Mouse (Mus musculus): Measurements from ENCODE around the gene Pam16.
"Not testable (repeated sequence)": the region's sequence is repeated elsewhere in the genome, so short reads cannot be mapped to it uniquely, and the experiment has no call there.

Gene Pam16

DNA sequence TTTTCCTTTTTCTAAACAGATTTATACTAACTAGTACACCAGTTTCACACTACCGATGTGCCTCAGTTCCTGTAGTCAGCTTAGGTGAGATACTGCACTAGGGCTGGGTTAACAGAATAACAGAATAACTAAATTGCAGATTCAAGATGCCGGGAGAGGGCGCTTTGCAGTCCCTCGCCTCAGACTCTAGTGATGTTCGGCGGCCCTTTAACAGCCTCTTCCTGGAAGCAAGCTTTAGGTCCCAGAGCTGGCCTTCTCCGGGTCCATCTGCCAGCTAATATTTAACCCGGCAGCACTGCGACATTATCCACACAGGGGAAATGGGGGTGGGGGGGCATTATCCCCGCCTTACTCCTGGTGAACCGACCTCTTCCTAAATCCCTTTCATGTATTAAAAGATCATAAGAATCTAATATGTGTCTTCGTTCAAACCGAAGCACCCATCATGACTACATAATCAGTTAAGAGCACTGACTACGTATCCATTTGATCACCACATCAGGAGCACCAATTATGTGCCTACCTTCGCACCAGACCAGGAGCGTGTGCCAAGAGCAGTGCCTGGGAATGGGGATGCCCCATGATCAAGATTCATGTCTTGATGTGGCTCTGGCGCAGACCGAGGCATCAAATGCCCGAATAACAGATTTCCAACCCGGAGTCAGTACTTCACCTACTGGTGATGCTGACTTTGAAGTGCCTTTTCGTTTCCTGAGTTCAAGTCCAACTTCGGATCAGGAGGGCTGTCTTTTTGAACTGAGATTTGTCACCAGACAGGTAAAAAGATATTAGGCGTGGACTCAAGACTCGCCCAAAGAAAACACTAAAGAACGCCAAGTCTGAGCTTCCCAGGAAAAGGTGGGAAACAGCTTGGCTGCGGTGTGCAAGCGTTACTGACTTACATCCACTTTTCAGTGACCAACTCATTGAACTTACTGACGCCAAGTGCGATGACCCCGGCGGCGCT, 31.6 kb downstream of the Pam16 start:
- peak; percentile 29 to 42 for DNase-seq (ENCODE audit: low spot score in 2 of 2)

DNA sequence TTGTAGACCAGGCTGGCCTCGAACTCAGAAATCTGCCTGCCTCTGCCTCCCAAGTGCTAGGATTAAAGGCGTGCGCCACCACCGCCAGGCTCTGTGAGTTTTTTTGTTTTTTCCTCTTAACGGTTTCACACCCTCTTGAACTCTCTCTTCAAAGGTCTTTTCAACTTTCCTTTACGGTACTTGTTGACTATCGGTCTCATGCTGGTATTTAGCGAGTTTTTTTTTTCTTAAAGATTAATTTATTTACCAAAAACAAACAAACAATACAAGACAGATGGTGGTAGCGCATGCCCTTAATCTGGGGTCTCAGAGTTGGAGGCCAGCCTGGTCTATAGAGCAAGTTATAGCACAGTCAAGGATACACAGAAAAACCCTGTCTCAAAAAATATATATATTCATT, 34.6 kb downstream of the Pam16 start:
- no peak for DNase-seq (ENCODE audit: low spot score in 2 of 2)

DNA sequence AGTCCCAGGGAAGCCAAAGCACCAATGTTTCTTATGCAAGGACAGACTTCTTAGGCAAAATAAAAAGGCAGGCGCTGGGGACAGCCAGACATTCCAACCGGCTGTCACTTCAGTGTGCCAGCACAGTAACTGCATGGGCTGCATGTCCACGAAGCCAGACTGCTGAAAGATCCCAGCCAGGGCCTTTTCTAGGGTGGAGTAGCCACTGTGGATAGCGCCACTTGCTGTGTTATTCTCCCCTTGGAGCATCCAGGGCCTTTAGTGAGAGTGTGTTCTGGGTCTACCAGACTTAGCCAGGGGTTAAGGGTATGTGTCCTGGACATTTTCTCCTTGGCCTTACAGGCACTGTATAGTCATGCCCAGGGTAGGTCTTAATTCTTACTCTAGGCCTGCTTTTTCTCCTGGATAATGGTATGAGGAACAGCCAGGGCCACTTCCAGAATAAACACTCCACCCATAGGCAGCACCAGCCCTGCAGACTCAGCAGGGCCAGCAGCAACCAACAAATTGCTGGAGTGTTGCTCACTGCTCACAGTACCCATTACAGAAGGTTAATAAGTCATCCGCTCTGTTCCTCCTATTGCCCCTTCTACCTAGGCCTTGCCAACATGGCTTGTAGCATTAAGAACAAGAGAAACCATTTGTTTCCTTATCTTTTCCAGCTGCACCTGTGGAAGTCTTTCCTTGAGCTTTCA, 37.1 kb downstream of the Pam16 start:
- DNase-seq (ENCODE audit: low spot score in 2 of 2) = no peak

DNA sequence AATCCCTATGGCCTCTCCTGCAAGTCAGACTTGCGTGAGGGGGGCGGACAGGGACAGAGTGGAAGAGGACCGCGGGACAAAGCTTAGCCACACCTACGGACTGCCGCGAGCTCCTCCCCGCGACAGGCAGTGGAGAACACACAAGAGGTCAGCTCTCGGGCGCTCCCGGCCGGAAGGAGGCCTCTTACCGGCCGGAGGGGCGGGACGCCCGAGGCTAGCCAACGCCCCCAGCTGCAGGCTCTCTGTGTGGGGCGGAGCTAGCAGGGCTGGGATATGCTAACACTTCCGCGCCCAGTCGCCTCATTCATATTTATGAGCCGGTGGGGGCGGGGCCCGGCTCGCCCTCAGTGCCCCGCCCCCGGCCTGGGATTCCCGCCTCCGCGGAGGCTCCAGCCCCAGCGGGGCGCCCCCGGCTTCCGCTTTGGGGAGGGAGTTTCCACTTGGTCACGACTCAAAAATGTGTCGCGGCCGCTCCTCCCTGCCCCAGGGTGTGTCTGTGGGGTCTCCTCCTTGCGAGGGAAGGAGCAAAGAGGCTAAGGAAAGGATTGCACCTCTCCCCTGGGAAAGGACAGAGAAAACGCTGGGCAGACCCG, 38.2 kb downstream of the Pam16 start:
- peak; percentile 96 for DNase-seq (ENCODE audit: low spot score in 2 of 2)

DNA sequence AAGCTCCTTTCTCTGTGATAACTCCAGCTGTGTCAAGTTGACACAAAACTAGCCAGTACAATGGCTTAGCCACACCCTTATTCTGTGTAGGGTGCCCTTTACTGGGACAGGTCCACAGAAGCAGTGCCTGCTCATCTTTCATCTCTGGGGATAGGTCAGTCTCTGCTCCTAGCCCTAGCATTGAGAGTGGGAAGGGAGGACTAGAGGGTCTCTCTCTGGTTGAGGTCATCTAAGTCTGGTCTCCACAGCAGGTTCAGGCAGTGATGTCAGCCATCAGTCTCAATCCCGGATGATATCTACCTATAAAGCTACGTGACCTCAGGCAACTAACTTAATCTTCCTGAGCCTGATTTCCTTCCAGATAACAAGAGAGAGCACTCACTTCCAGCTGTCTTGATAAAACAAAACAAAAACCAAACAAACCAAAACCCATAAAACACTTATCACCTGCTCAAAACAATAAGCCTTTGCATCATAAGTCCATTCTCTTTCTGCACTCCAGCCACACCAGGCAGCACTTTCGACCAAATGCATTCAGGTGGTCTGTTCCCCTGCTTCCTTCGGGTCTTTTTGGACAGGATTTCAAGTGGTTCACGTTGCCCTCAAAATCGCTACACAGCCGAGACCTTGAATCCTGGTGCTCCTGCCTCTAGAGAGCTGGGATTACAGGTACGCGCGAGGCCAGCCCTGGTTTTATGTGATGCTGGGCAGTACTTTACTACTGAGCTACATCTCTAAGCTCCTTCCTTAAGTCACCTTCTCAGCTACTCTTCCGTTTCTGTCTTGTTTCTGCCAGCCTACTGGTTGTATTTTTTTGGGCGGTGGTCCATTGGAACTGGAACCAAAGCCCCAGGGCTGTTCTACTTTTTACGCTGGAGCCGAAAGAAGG, 38.9 kb downstream of the Pam16 start:
- DNase-seq (ENCODE audit: low spot score in 2 of 2) = peak in 1 of 2 experiments; percentile 10

DNA sequence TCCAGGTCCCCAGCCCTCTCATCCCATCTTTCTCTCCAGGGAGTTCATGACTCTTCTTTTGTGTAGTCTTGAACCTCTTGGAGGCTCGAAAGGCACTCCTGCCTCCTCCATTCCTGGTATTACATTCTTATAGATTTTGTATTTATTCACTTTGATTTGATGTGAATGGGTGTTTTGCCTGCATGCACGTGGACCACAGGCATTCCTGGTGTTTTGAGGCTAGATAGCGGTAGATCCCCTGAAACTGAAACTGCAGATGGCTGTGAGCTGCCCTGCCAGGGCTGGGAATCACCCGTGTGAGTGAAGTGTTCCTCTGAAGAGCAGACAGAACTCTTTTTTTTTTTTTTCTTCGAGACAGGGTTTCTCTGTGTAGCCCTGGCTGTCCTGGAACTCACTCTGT, 40.4 kb downstream of the Pam16 start:
- DNase-seq (ENCODE audit: low spot score in 2 of 2) = no peak

DNA sequence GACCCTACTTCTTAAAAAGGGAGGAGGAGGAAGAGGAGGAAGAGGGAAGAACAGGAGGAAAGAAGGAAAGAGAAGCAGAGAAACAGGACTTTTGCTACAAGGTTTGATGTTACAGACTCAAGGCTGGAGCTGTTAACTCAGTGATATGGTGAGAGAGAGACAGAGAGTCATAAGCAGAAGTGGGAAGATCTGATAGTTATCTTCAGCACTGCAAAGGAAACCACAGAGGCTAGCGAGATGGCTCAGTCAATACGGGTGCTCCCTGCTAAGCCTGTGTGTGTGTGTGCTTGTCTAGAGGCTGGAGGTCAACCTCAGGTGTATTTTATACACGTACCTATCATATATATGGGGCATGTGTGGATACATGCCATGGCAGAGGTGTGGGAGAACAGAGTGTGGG, 41.0 kb downstream of the Pam16 start:
- peak; percentile 31 to 33 for DNase-seq (ENCODE audit: low spot score in 2 of 2)

DNA sequence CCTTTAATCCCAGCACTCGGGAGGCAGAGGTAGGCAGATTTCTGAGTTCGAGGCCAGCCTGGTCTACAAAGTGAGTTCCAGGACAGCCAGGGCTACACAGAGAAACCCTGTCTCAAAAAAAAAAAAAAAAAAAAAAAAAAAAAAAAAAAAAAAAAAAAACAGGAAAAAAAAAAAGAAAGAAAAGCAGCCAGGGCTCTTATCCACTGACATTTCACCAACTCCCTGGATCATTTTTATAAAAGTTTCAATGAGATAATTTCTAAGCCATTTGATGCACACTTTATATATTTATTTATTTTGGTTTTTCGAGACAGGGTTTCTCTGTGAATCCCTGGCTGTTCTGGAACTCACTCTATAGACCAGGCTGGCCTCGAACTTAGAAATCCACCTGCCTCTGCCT, 43.6 kb downstream of the Pam16 start:
- DNase-seq (ENCODE audit: low spot score in 2 of 2) = not testable (repeated sequence)

DNA sequence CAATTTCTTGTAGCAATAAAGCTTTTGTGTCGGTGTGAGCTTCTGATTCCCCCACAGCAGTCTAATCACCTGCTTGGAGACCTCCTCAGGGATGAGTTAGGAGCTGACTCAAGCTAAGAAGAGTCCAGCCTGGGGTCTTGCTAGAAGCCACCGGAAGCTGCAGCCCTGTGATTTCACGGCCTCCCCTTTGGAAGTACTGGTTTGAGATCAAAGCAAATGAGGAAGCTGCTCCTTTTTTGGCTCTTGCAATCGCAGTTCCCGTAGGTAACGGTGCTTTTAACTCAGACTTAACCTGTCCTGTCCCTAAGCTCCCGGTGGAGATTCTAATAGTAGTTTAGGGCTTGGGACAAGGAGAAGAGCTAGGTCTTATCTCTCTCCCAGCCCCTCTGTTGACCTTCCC, 46.2 kb downstream of the Pam16 start:
- no peak for DNase-seq (ENCODE audit: low spot score in 2 of 2)

DNA sequence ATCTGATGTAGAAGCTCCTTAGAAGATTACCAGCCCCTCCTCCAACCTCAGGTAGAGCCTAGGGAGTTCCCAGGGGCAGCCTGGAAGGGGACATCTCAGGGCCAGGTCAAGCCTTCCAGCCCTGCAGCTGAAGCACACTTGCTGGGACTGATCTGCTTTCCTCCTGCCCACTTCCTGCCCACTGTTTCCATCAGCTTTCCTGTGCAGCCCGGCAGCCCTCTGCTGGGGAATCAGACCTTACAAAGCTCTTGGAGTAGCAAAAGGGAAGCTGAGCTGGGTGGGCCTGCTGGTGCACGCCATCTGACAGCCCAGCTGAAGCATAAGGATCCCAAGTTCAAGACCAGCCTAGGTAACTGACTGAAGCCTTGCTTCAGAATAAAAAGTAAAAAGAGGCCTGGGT, 47.9 kb downstream of the Pam16 start:
- DNase-seq (ENCODE audit: low spot score in 2 of 2) = no peak

DNA sequence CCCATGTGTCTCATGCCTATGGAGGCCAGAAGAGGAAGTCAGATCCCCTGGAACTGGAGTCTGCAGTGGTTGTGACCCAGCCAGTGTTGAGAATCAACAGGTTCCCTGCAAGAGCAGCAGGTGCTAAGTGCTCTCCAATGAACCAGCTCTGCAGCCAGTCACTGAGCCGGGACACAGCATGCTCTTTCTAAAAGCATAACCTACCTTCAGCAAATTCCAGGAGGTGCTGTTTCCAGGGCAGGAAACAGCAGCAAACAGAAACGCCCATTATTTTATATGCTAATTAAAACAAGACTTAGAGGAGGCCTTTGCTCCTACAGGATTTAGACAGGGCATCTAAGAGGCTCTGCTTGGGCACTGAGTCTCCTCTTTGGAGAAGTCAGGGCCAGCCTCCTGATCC, 48.8 kb downstream of the Pam16 start:
- no peak for DNase-seq (ENCODE audit: low spot score in 2 of 2)

DNA sequence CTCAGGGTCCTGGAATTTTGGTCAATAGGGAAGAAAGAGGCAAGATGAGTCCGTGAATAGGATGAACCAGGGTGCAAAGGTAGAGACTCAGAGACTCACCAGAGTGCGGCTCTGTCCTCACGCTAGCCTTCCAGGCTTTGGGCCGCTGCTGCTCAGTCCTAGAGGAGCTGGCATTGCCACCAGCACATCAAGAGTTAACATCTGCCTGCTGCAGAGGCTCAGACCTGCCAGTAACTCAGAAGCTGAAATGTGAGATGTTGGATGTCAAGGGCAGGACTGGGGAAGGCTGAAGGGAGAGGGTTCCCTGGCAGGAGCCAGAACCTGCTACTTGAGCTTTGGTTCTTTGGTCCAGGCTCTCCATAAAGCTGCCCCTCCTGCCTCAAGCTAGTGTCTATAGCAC, 54.1 kb downstream of the Pam16 start:
- DNase-seq (ENCODE audit: low spot score in 2 of 2) = no peak

DNA sequence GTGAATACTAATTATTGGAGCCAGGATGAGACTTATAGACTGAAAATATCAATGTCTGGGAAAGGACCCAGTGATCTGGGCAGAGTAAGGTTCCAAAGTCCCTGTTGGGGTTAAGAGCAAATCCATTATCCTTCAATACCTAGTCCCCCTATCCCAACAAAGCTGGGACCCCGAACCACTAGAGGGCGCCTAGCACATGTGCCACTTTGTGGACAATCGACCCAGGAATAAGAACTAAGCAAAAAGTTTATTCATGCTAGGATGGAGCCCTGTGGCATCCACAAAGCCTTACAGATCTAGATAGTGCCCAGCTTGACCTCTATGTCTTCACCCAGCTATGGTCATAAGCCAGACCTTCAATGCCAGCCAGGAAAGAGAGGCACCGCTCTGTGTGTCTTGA, 56.9 kb downstream of the Pam16 start:
- peak; percentile 58 to 73 for DNase-seq (ENCODE audit: low spot score in 2 of 2)

All from natural killer cell, adult 2 months (primary cell).